Mouse (Mus musculus): ENCODE data around the gene Xrcc1. TPM values are rescaled to one million over a fixed set of nuclear protein-coding genes. Genes with fewer than 3 reads are reported as not detected.
"Not testable (repeated sequence)": the region's sequence is repeated elsewhere in the genome, so short reads cannot be mapped to it uniquely, and the experiment has no call there.

The Xrcc1 gene
- polyA plus RNA-seq, 1 experiment from 2014 or later: 60.2 TPM

- no peak within 1 kb of the TSS for H3K4me2 ChIP-seq
- WGBS: 92% methylated on average over 7 of the region's 7 CpGs
- ATAC-seq (ENCODE audit: low FRiP score): no peak
- no peaks in the 10 kb centered on the region for H3K9me3 ChIP-seq (replicated peaks)
- H3K27ac ChIP-seq (replicated peaks): no peak within 1 kb of the TSS
- no peak within 1 kb of the TSS for H3K9ac ChIP-seq (replicated peaks)
- peaks cover 50% of the 10 kb centered on the region for H3K4me1 ChIP-seq
- no peaks in the 10 kb centered on the region for H3K27me3 ChIP-seq (replicated peaks)
- peaks cover 39% of the 10 kb centered on the region for H3K36me3 ChIP-seq
- no peak within 1 kb of the TSS for H3K4me3 ChIP-seq (replicated peaks)
Observed at GRCm38 (mm10) chr7:24512355-24512754, 33.7 kb upstream of the Xrcc1 start, which contains the start of gene AC161166.1. TSS of gene AC161166.1 (minus strand) at chr7:24512455.

GRCm38 (mm10) chr7:24516319-24516718 is 29.8 kb upstream of the Xrcc1 start:
- WGBS: 68% methylated on average over 8 of the region's 8 CpGs
- peaks cover 35% of the 10 kb centered on the region for H3K36me3 ChIP-seq
- ATAC-seq (ENCODE audit: low FRiP score): 0 out of 2 replicates have a peak, but pooled peaks have one; percentile 8

GRCm38 (mm10) chr7:24517077-24517476 is 29.0 kb upstream of the Xrcc1 start:
- Histone ChIP-seq H3K4me3 (replicated peaks) (no peak overlapping the region), H3K4me1 (peaks cover 23% of the 10 kb centered on the region), H3K27ac (replicated peaks) (no peak overlapping the region; the same call in none of the 2 replicates), H3K9me3 (replicated peaks) (no peaks in the 10 kb centered on the region), H3K4me2 (no peak overlapping the region), H3K27me3 (replicated peaks) (no peaks in the 10 kb centered on the region), H3K9ac (replicated peaks) (no peak overlapping the region), H3K36me3 (peaks cover 35% of the 10 kb centered on the region)
- peak; percentile 29; the same call in 1 of the 2 replicates for ATAC-seq (ENCODE audit: low FRiP score)
- 38% methylated on average over 5 of the region's 5 CpGs for WGBS

More at GRCm38 (mm10) chr7:24516319-24516718, 29.8 kb upstream of the Xrcc1 start:
- not testable (repeated sequence) for H3K27ac ChIP-seq (replicated peaks); H3K4me3 ChIP-seq (replicated peaks); H3K4me2 ChIP-seq; H3K9ac ChIP-seq (replicated peaks); H3K9me3 ChIP-seq (replicated peaks); H3K27me3 ChIP-seq (replicated peaks)
- H3K4me1 ChIP-seq: peaks cover 25% of the 10 kb centered on the region

- H3K9me3 ChIP-seq (replicated peaks): no peaks in the 10 kb centered on the region
- H3K4me3 ChIP-seq (replicated peaks): no peak overlapping the region
- ATAC-seq (ENCODE audit: low FRiP score): peak; percentile 29; the same call in 1 of the 2 replicates
- H3K36me3 ChIP-seq: peaks cover 32% of the 10 kb centered on the region
- peak overlapping the region; percentile 21; the same call in 1 of the 2 replicates for H3K9ac ChIP-seq (replicated peaks)
- no peaks in the 10 kb centered on the region for H3K27me3 ChIP-seq (replicated peaks)
- H3K4me1 ChIP-seq: peaks cover 22% of the 10 kb centered on the region
- 38% methylated on average over 6 of the region's 6 CpGs for WGBS
- H3K27ac ChIP-seq (replicated peaks): peak overlapping the region; percentile 66
- H3K4me2 ChIP-seq: no peak overlapping the region
Observed at GRCm38 (mm10) chr7:24517654-24518053, 28.4 kb upstream of the Xrcc1 start.

GRCm38 (mm10) chr7:24519130-24519529 is 27.0 kb upstream of the Xrcc1 start:
- Histone ChIP-seq H3K9ac (replicated peaks) (no peak overlapping the region), H3K36me3 (peaks cover 28% of the 10 kb centered on the region), H3K27me3 (replicated peaks) (no peaks in the 10 kb centered on the region), H3K4me1 (peaks cover 14% of the 10 kb centered on the region), H3K4me2 (no peak overlapping the region), H3K27ac (replicated peaks) (no peak overlapping the region), H3K4me3 (replicated peaks) (no peak overlapping the region), H3K9me3 (replicated peaks) (no peaks in the 10 kb centered on the region)
- ATAC-seq (ENCODE audit: low FRiP score): no peak
- WGBS: 45% methylated on average over 3 of the region's 3 CpGs

- H3K27ac ChIP-seq (replicated peaks); H3K27me3 ChIP-seq (replicated peaks); H3K9ac ChIP-seq (replicated peaks); H3K9me3 ChIP-seq (replicated peaks); H3K4me3 ChIP-seq (replicated peaks); ATAC-seq (ENCODE audit: low FRiP score); H3K4me2 ChIP-seq: not testable (repeated sequence)
- H3K36me3 ChIP-seq: peaks cover 19% of the 10 kb centered on the region
- 89% methylated on average over 10 of the region's 10 CpGs for WGBS
- H3K4me1 ChIP-seq: peaks cover 13% of the 10 kb centered on the region
Observed at GRCm38 (mm10) chr7:24520054-24520453, 26.0 kb upstream of the Xrcc1 start.

- Histone ChIP-seq H3K9ac (replicated peaks) (no peak overlapping the region), H3K27ac (replicated peaks) (no peak overlapping the region), H3K36me3 (peaks cover 6% of the 10 kb centered on the region; the same call in 1 of the 2 replicates), H3K4me1 (peaks cover 17% of the 10 kb centered on the region), H3K27me3 (replicated peaks) (no peaks in the 10 kb centered on the region), H3K4me2 (no peak overlapping the region), H3K4me3 (replicated peaks) (no peak overlapping the region), H3K9me3 (replicated peaks) (no peaks in the 10 kb centered on the region)
- 59% methylated on average over 5 of the region's 5 CpGs for WGBS
- no peak for ATAC-seq (ENCODE audit: low FRiP score)
Observed at GRCm38 (mm10) chr7:24522805-24523204, 23.3 kb upstream of the Xrcc1 start.

- Histone ChIP-seq H3K4me3 (replicated peaks) (no peak overlapping the region), H3K27me3 (replicated peaks) (no peaks in the 10 kb centered on the region), H3K9ac (replicated peaks) (no peak overlapping the region)
Observed at GRCm38 (mm10) chr7:24523723-24524122, 22.4 kb upstream of the Xrcc1 start.

GRCm38 (mm10) chr7:24524978-24525377 is 21.1 kb upstream of the Xrcc1 start:
- 82% methylated on average over 6 of the region's 6 CpGs for WGBS
- Histone ChIP-seq H3K4me3 (replicated peaks) (no peak overlapping the region), H3K4me2 (no peak overlapping the region), H3K36me3 (no peaks in the 10 kb centered on the region), H3K27me3 (replicated peaks) (no peaks in the 10 kb centered on the region), H3K4me1 (peaks cover 25% of the 10 kb centered on the region), H3K9ac (replicated peaks) (no peak overlapping the region), H3K27ac (replicated peaks) (no peak overlapping the region), H3K9me3 (replicated peaks) (no peaks in the 10 kb centered on the region)
- no peak for ATAC-seq (ENCODE audit: low FRiP score)

More at GRCm38 (mm10) chr7:24523723-24524122, 22.4 kb upstream of the Xrcc1 start:
- 89% methylated on average over 6 of the region's 6 CpGs for WGBS
- Histone ChIP-seq H3K4me1 (peaks cover 14% of the 10 kb centered on the region), H3K36me3 (peaks cover under 1% of the 10 kb centered on the region; the same call in 1 of the 2 replicates), H3K27ac (replicated peaks) (no peak overlapping the region), H3K9me3 (replicated peaks) (no peaks in the 10 kb centered on the region), H3K4me2 (no peak overlapping the region)
- no peak for ATAC-seq (ENCODE audit: low FRiP score)

- H3K4me3 ChIP-seq (replicated peaks): no peak overlapping the region
- H3K9ac ChIP-seq (replicated peaks): peak overlapping the region; percentile 26; the same call in 1 of the 2 replicates
- no peaks in the 10 kb centered on the region for H3K36me3 ChIP-seq
- H3K27ac ChIP-seq (replicated peaks): peak overlapping the region; percentile 65
- WGBS: 77% methylated on average over 12 of the region's 12 CpGs
- H3K4me2 ChIP-seq: no peak overlapping the region
- ATAC-seq (ENCODE audit: low FRiP score): no peak
- H3K27me3 ChIP-seq (replicated peaks): no peaks in the 10 kb centered on the region
- H3K9me3 ChIP-seq (replicated peaks): no peaks in the 10 kb centered on the region
- peaks cover 25% of the 10 kb centered on the region for H3K4me1 ChIP-seq
Observed at GRCm38 (mm10) chr7:24525686-24526420, 20.2 kb upstream of the Xrcc1 start.

GRCm38 (mm10) chr7:24528861-24529260 is 17.2 kb upstream of the Xrcc1 start:
- 95% methylated on average over 11 of the region's 11 CpGs for WGBS
- no peak for ATAC-seq (ENCODE audit: low FRiP score)
- peaks cover 9% of the 10 kb centered on the region; the same call in 1 of the 2 replicates for H3K36me3 ChIP-seq
- H3K4me1 ChIP-seq: peaks cover 51% of the 10 kb centered on the region
- no peak overlapping the region for H3K4me2 ChIP-seq
- no peak overlapping the region for H3K9ac ChIP-seq (replicated peaks)
- no peaks in the 10 kb centered on the region for H3K9me3 ChIP-seq (replicated peaks)
- no peaks in the 10 kb centered on the region for H3K27me3 ChIP-seq (replicated peaks)
- no peak overlapping the region for H3K27ac ChIP-seq (replicated peaks)
- H3K4me3 ChIP-seq (replicated peaks): no peak overlapping the region

GRCm38 (mm10) chr7:24529580-24529979 is 16.5 kb upstream of the Xrcc1 start:
- 62% methylated on average over 11 of the region's 11 CpGs for WGBS
- H3K27me3 ChIP-seq (replicated peaks): no peaks in the 10 kb centered on the region
- peak overlapping the region; percentile 71 for H3K9ac ChIP-seq (replicated peaks)
- H3K27ac ChIP-seq (replicated peaks): peak overlapping the region; percentile 95
- peaks cover 16% of the 10 kb centered on the region; the same call in 1 of the 2 replicates for H3K36me3 ChIP-seq
- peak overlapping the region; percentile 62 for H3K4me3 ChIP-seq (replicated peaks)
- H3K4me2 ChIP-seq: peak overlapping the region; percentile 93
- H3K4me1 ChIP-seq: peaks cover 58% of the 10 kb centered on the region
- ATAC-seq (ENCODE audit: low FRiP score): peak; percentile 2; the same call in 1 of the 2 replicates
- no peaks in the 10 kb centered on the region for H3K9me3 ChIP-seq (replicated peaks)

All from neural tube, embryonic 15.5 days (tissue).